Mouse (Mus musculus) ES-E14 (cell line): ENCODE data around the gene Nomo1.

ENCODE experiments used
- CHD2 ChIP-seq: IDR thresholded peaks from 2 replicates; pipeline ENCODE4 v1.6.1; 2014; ENCODE audit warnings: mild to moderate bottlenecking, low read depth, low read length, inconsistent platforms
- HCFC1 ChIP-seq: IDR thresholded peaks from 2 replicates; pipeline ENCODE4 v1.6.1; 2012; ENCODE audit warnings: low read length, inconsistent platforms, borderline replicate concordance; ENCODE audit not compliant: insufficient read depth
- MAFK ChIP-seq: IDR thresholded peaks from 2 replicates; pipeline ENCODE4 v1.6.1; 2014; ENCODE audit warnings: mild to moderate bottlenecking, low read depth, low read length, inconsistent platforms; ENCODE audit not compliant: insufficient read depth

GRCm38 (mm10) chr7:46060688-46061087 lies 27.2 kb downstream of the Nomo1 start:
- TF ChIP-seq CHD2 = no peak
- no peak for TF ChIP-seq MAFK
- TF ChIP-seq HCFC1 = no peak
